In genomic region chr3:127387016-127387517, GRCm38 (mm10) we compare ENCODE assay signal across 9 mouse cellular contexts.
DNase-seq lines count a peak whose midpoint lies in the region; ATAC-seq and TF ChIP-seq lines count a peak whose summit lies in the region.
"Had no signal": no experiment of that assay in that cellular context is flagged by ENCODE, and none has a peak within 500 bp of the region (broad histone marks: within the 10 kb centered on the region; RNA-seq: fewer than 3 reads in every experiment).

No protein-coding gene starts in this region.

- no peak for TF ChIP-seq CTCF in midbrain, postnatal 0 days (IDR thresholded peaks at IDR 0.05)

- no peak overlapping the region for H3K9ac ChIP-seq in midbrain, postnatal 0 days (replicated peaks; ENCODE audit: low read length, poor library complexity, severe bottlenecking)

- peak; percentile 71; the same call in 1 of the 2 replicates for ATAC-seq in midbrain, postnatal 0 days (ENCODE audit: low FRiP score)

- H3K9me3 ChIP-seq in hindbrain, embryonic 10.5 days, result no peaks in the 10 kb centered on the region
- H3K9me3 ChIP-seq in midbrain, postnatal 0 days (ENCODE audit: low read length), result no peaks in the 10 kb centered on the region

- H3K4me1 ChIP-seq in hindbrain, embryonic 10.5 days (replicated peaks), result peaks cover 10% of the 10 kb centered on the region
- H3K4me1 ChIP-seq in midbrain, postnatal 0 days (ENCODE audit: insufficient read depth, low read length), result no peaks in the 10 kb centered on the region

- no peak overlapping the region for H3K4me2 ChIP-seq in midbrain, postnatal 0 days (ENCODE audit: low read depth, low read length, poor library complexity, severe bottlenecking)

- 40% methylated on average over 14 of the region's 14 CpGs for WGBS in hindbrain, embryonic 10.5 days
- WGBS in midbrain, postnatal 0 days, result 21% methylated on average over 12 of the region's 14 CpGs

- no peak overlapping the region for H3K27ac ChIP-seq in hindbrain, embryonic 10.5 days
- no peak overlapping the region for H3K27ac ChIP-seq in midbrain, postnatal 0 days (ENCODE audit: low read depth, low read length)

- peak; percentile 24 for DNase-seq in embryo, embryonic 10 days (ENCODE audit: low spot score)
- DNase-seq in embryo, embryonic 9.5 days (ENCODE audit: extremely low spot score), result no peak
- peak; percentile 31 for DNase-seq in cerebellum, adult 9-10 months
- peak; percentile 43 for DNase-seq in hindbrain, embryonic 10.5 days (ENCODE audit: low spot score)
- DNase-seq in midbrain, postnatal 0 days (ENCODE audit: low spot score), result peak; percentile 90
- DNase-seq in urinary bladder, postnatal 36 days (ENCODE audit: low spot score in 2 of 2), result no peak
- DNase-seq in heart, postnatal 4 days, result no peak
- no peak for DNase-seq in frontal cortex, postnatal 25 days (ENCODE audit: low spot score in 2 of 2)
- DNase-seq: kidney, adult 2 months had no signal

- H3K27me3 ChIP-seq in hindbrain, embryonic 10.5 days (ENCODE audit: insufficient read depth, poor library complexity, severe bottlenecking), result peaks cover 7% of the 10 kb centered on the region
- no peaks in the 10 kb centered on the region for H3K27me3 ChIP-seq in midbrain, postnatal 0 days (ENCODE audit: insufficient read depth, low read length)

- no peak overlapping the region for H3K4me3 ChIP-seq in hindbrain, embryonic 10.5 days
- H3K4me3 ChIP-seq in midbrain, postnatal 0 days (ENCODE audit: low read depth, low read length), result no peak overlapping the region

- no peaks in the 10 kb centered on the region for H3K36me3 ChIP-seq in hindbrain, embryonic 10.5 days
- H3K36me3 ChIP-seq in midbrain, postnatal 0 days (ENCODE audit: insufficient read depth, low read length), result no peaks in the 10 kb centered on the region

Comparison
In these comparisons a context has a peak if more than half of its experiments do, and no peak if none do; other contexts are left out.
1. DNase-seq: peak in embryo, embryonic 10 days (single experiment), cerebellum, adult 9-10 months (single experiment), hindbrain, embryonic 10.5 days (single experiment) and midbrain, postnatal 0 days (single experiment); none in embryo, embryonic 9.5 days (single experiment), urinary bladder, postnatal 36 days (0 of 2), heart, postnatal 4 days (single experiment) and frontal cortex, postnatal 25 days (0 of 2).